Mouse (Mus musculus) CH12.LX (cell line): Measurements from ENCODE around the gene Tinf2. TPM values are rescaled to one million over a fixed set of nuclear protein-coding genes. Genes with fewer than 3 reads are reported as not detected.

ENCODE experiments used
- DNase-seq: peaks from one replicate; pipeline ENCODE4 v3.0.0-alpha.2; 2013; ENCODE audit errors: extremely low read depth
- H3K27ac ChIP-seq: 2 replicates; pipeline ENCODE4 v1.5.1; 2012; ENCODE audit warnings: low read depth, mild to moderate bottlenecking, control low read depth, moderate library complexity; ENCODE audit not compliant: insufficient read depth
- H3K27me3 ChIP-seq: replicated peaks from 2 replicates; pipeline ENCODE3; 2012; ENCODE audit warnings: inconsistent platforms
- H3K36me3 ChIP-seq, 2 experiments: replicated peaks in 1 of 2; 2 replicates each; pipeline versions ENCODE3 to v1.6.1; 2012; ENCODE audit warnings: inconsistent platforms in 1 of 2, low read length in 1 of 2, mild to moderate bottlenecking in 1 of 2, mixed read lengths in 1 of 2, moderate library complexity in 1 of 2; ENCODE audit not compliant: control insufficient read depth in 1 of 2, insufficient read depth in 1 of 2
- H3K4me1 ChIP-seq, 2 experiments: 2 replicates each; pipeline ENCODE4 v1.6.1; 2012; ENCODE audit warnings: inconsistent platforms in 1 of 2, moderate library complexity in 1 of 2; ENCODE audit not compliant: insufficient read depth in 2 of 2, control insufficient read depth in 1 of 2
- H3K4me2 ChIP-seq: 2 replicates; pipeline ENCODE4 v1.6.1; 2012; ENCODE audit warnings: low read depth, mild to moderate bottlenecking, control low read depth; ENCODE audit not compliant: poor library complexity, insufficient read depth, severe bottlenecking
- H3K4me3 ChIP-seq, 3 experiments: fragments of 150-350 bp in 1 of 3; sonication (generic) in 1 of 3; replicated peaks in 1 of 3; 2 replicates each; pipeline versions ENCODE3 to v1.5.1; 2011 to 2012; ENCODE audit warnings: low read depth in 2 of 3, low read length in 2 of 3, mild to moderate bottlenecking in 2 of 3, moderate library complexity in 2 of 3, control low read depth in 1 of 3, improper control_type of control experiment in 1 of 3, inconsistent platforms in 1 of 3, mixed read lengths in 1 of 3; ENCODE audit not compliant: poor library complexity in 1 of 3
- H3K79me2 ChIP-seq: replicated peaks from 2 replicates; pipeline ENCODE4 v1.6.1; 2012; ENCODE audit warnings: mild to moderate bottlenecking, moderate library complexity; ENCODE audit not compliant: control insufficient read depth, poor library complexity, insufficient read depth, severe bottlenecking; ENCODE audit errors: extremely low read depth
- H3K9ac ChIP-seq: 2 replicates; pipeline ENCODE4 v1.6.1; 2012; ENCODE audit warnings: low read depth, mild to moderate bottlenecking, control low read depth, moderate library complexity; ENCODE audit not compliant: insufficient read depth
- H3K9me3 ChIP-seq: replicated peaks from 2 replicates; pipeline ENCODE3; 2012; ENCODE audit warnings: low read length, inconsistent platforms, mixed read lengths
- BHLHE40 ChIP-seq: IDR thresholded peaks from 2 replicates; pipeline ENCODE4 v1.6.1; 2011; ENCODE audit warnings: mild to moderate bottlenecking, low read depth, low read length, improper control_type of control experiment
- CHD1 ChIP-seq: IDR thresholded peaks from 2 replicates; pipeline ENCODE4 v1.6.1; 2012; ENCODE audit warnings: low read depth, low read length, improper control_type of control experiment, inconsistent platforms
- CHD2 ChIP-seq: IDR thresholded peaks from 2 replicates; pipeline ENCODE4 v1.6.1; 2011; ENCODE audit warnings: low read length, improper control_type of control experiment
- CTCF ChIP-seq, 2 experiments: IDR thresholded peaks in 1 of 2; conservative IDR thresholded peaks in 1 of 2; 2 replicates each; pipeline ENCODE4 v1.5.1; 2011 to 2012; ENCODE audit warnings: low read depth in 2 of 2, low read length in 2 of 2, improper control_type of control experiment in 1 of 2, inconsistent platforms in 1 of 2, mild to moderate bottlenecking in 1 of 2, moderate library complexity in 1 of 2
- ELF1 ChIP-seq: IDR thresholded peaks from 2 replicates; pipeline ENCODE4 v1.6.1; 2014; ENCODE audit warnings: low read depth, mild to moderate bottlenecking, inconsistent platforms, low read length, improper control_type of control experiment
- EP300 ChIP-seq: IDR thresholded peaks from 2 replicates; pipeline ENCODE4 v1.6.1; 2011; ENCODE audit warnings: low read length, improper control_type of control experiment
- ETS1 ChIP-seq: conservative IDR thresholded peaks from 2 replicates; pipeline ENCODE4 v1.6.1; 2012; ENCODE audit warnings: low read depth, mild to moderate bottlenecking, inconsistent platforms, low read length, improper control_type of control experiment, moderate library complexity
- JUND ChIP-seq: conservative IDR thresholded peaks from 2 replicates; pipeline ENCODE4 v1.6.1; 2011; ENCODE audit warnings: low read depth, low read length, improper control_type of control experiment
- KAT2A ChIP-seq: IDR thresholded peaks from 2 replicates; pipeline ENCODE4 v1.6.1; 2012; ENCODE audit warnings: low read length, improper control_type of control experiment, inconsistent platforms; ENCODE audit not compliant: insufficient replicate concordance
- MAFK ChIP-seq: IDR thresholded peaks from 2 replicates; pipeline ENCODE4 v1.6.1; 2011; ENCODE audit warnings: low read length, improper control_type of control experiment; ENCODE audit not compliant: insufficient replicate concordance
- MAX ChIP-seq: IDR thresholded peaks from 2 replicates; pipeline ENCODE4 v1.6.1; 2011; ENCODE audit warnings: low read length, improper control_type of control experiment
- MAZ ChIP-seq: IDR thresholded peaks from 2 replicates; pipeline ENCODE4 v1.6.1; 2012; ENCODE audit warnings: low read depth, mild to moderate bottlenecking, inconsistent platforms, low read length, improper control_type of control experiment, moderate library complexity
- NRF1 ChIP-seq: IDR thresholded peaks from 2 replicates; pipeline ENCODE4 v1.6.1; 2014; ENCODE audit warnings: low read depth, mild to moderate bottlenecking, inconsistent platforms, low read length, improper control_type of control experiment, moderate library complexity
- PAX5 ChIP-seq: IDR thresholded peaks from 2 replicates; pipeline ENCODE4 v1.6.1; 2012; ENCODE audit warnings: low read length, inconsistent platforms, mixed read lengths
- RAD21 ChIP-seq: IDR thresholded peaks from 2 replicates; pipeline ENCODE4 v1.6.1; 2011; ENCODE audit warnings: low read depth, mild to moderate bottlenecking, low read length, improper control_type of control experiment, moderate library complexity
- RCOR1 ChIP-seq: conservative IDR thresholded peaks from 2 replicates; pipeline ENCODE4 v1.6.1; 2012; ENCODE audit warnings: low read depth, mild to moderate bottlenecking, inconsistent platforms, low read length, improper control_type of control experiment
- SMC3 ChIP-seq: IDR thresholded peaks from 2 replicates; pipeline ENCODE4 v1.6.1; 2011; ENCODE audit warnings: low read depth, low read length, improper control_type of control experiment
- TCF12 ChIP-seq: IDR thresholded peaks from 2 replicates; pipeline ENCODE4 v1.6.1; 2014; ENCODE audit warnings: low read depth, mild to moderate bottlenecking, inconsistent platforms, low read length, improper control_type of control experiment
- USF1 ChIP-seq: IDR thresholded peaks from 2 replicates; pipeline ENCODE4 v1.6.1; 2014; ENCODE audit warnings: low read depth, mild to moderate bottlenecking, inconsistent platforms, low read length, improper control_type of control experiment
- ZC3H11A ChIP-seq: IDR thresholded peaks from 2 replicates; pipeline ENCODE4 v1.6.1; 2012; ENCODE audit warnings: low read depth, mild to moderate bottlenecking, inconsistent platforms, low read length, improper control_type of control experiment
- ZMIZ1 ChIP-seq: IDR thresholded peaks from 2 replicates; pipeline ENCODE4 v1.6.1; 2012; ENCODE audit warnings: low read depth, mild to moderate bottlenecking, inconsistent platforms, low read length, improper control_type of control experiment
- ZNF384 ChIP-seq: IDR thresholded peaks from 2 replicates; pipeline ENCODE4 v1.6.1; 2012; ENCODE audit warnings: low read depth, low read length, improper control_type of control experiment, inconsistent platforms
- dilution Hi-C: fragments of 300-500 bp; cut with MboI; formaldehyde crosslinking; loops from 2 replicates; pipeline ENCODE4 v1.14.3; 2020; ENCODE audit warnings: low sequenced_read_pairs; ENCODE audit not compliant: extremely low pct_unique_long_range_greater_than_20kb, extremely low pct_ligation_motif_present
- in situ Hi-C: fragments of 300-500 bp; cut with MboI; formaldehyde crosslinking; loops from 3 replicates; pipeline ENCODE4 v1.14.3; 2019; ENCODE audit warnings: low sequenced_read_pairs, low pct_ligation_motif_present, low pct_unique_long_range_greater_than_20kb, mixed read lengths
- polyA plus RNA-seq: library from polyadenylated mRNA; unstranded; fragments of >175 nt; gene quantifications from 2 replicates; pipeline ENCODE4 v1.2.1, GENCODE M21; 2012; ENCODE audit warnings: low read depth; ENCODE audit not compliant: insufficient read length
- total RNA-seq, 2 experiments: library from RNA; depleted of rRNA; stranded (reverse); fragments of 300-350 nt in 1 of 2; fragments of >200 nt in 1 of 2; gene quantifications; 2 replicates each; pipeline ENCODE4 v1.2.3; 2012 to 2014

Gene Tinf2
- total and polyA plus RNA-seq, 3 experiments: 23.3 to 31.1 (median 29.1) TPM

GRCm38 (mm10) chr14:55721700-55722437 lies 40.2 kb upstream of the Tinf2 start, which contains the start of gene Rabggta (continued):
- TF ChIP-seq ETS1 (peak; percentile 59; the same call in 1 of the 2 replicates), CHD2 (no peak; the same call in 1 of the 2 replicates), RCOR1 (no peak), BHLHE40 (peak; percentile 57; the same call in 1 of the 2 replicates), EP300 (no peak), ZMIZ1 (no peak; the same call in 1 of the 2 replicates), SMC3 (peak; percentile 15; the same call in 1 of the 2 replicates), MAZ (peak; percentile 30; the same call in 1 of the 2 replicates), USF1 (peak; percentile 21), JUND (no peak), MAX (peak; percentile 87), ZC3H11A (no peak), NRF1 (peak; percentile 20; the same call in 1 of the 2 replicates), MAFK (no peak), CHD1 (no peak), RAD21 (no peak)

DNA sequence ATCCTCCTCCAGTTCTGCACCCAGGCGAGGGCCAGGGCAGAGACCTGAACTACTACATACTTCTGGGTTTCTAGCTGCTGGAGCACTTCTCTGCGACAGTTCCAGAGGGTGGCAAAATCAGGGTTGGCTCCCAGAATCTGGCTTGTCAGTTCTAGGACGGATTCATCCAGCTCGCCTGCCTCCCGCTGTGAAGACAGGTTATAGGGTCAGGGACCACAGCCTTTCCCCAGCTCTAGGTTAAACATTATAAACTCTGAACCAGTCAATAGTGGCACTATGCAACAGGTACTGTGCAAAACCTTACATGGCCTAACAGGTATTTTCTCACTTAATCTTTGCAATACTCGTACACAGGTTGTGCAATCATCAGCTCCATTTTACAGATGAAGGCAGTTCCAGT lies 39.5 kb upstream of the Tinf2 start:
- Histone ChIP-seq H3K4me3 (peak overlapping the region; percentile 44 to 84 (median 65)), H3K36me3 (peaks cover 34 to 46% of the 10 kb centered on the region in 2 experiments), H3K4me1 (peaks cover 15 to 40% of the 10 kb centered on the region in 2 experiments), H3K9me3 (no peaks in the 10 kb centered on the region), H3K27me3 (peaks cover 4% of the 10 kb centered on the region), H3K9ac (peak overlapping the region; percentile 62; the same call in 1 of the 2 replicates), H3K4me2 (peak overlapping the region; percentile 58), H3K27ac (no peak overlapping the region), H3K79me2 (no peaks in the 10 kb centered on the region)
- in situ Hi-C loops (no loop called here), dilution Hi-C loops (no loop called here)
- no peak for DNase-seq
- TF ChIP-seq CTCF (conservative IDR thresholded peaks at IDR 0.05 in 1 of 2, IDR thresholded peaks at IDR 0.05 in 1 of 2; ENCODE audit: low read depth in 2 of 2, low read length in 2 of 2) (no peak), CHD1 (no peak), NRF1 (no peak), ZC3H11A (no peak), TCF12 (no peak), ELF1 (no peak), EP300 (no peak), PAX5 (no peak), ZNF384 (no peak), KAT2A (no peak), MAZ (no peak)
